Mouse (Mus musculus): ENCODE results near the gene 6430531B16Rik.

GRCm38 (mm10) chr7:139937810-139938209, 40.7 kb downstream of the 6430531B16Rik start:
- TF ChIP-seq EP300 (IDR thresholded peaks at IDR 0.05; ENCODE audit: low read depth) (no peak), CTCF (IDR thresholded peaks at IDR 0.05; ENCODE audit: low read depth) (no peak)
